Mouse (Mus musculus): Measurements from ENCODE around the gene Frk. TPM values are rescaled to one million over a fixed set of nuclear protein-coding genes. Genes with fewer than 3 reads are reported as not detected.
A peak's percentile ranks its signal among the peaks of the same experiment; 100 is the strongest.

Frk gene
- polyA plus RNA-seq, 2 experiments: 3.6 to 7.4 TPM

- Histone ChIP-seq H3K4me2 (replicated peaks; ENCODE audit: low read depth, low read length, severe bottlenecking) (no peak overlapping the region), H3K36me3 (ENCODE audit: control insufficient read depth, insufficient read depth, low read length) (no peaks in the 10 kb centered on the region), H3K9me3 (ENCODE audit: control insufficient read depth, low read length) (no peaks in the 10 kb centered on the region), H3K4me3 (replicated peaks; ENCODE audit: low read length) (no peak overlapping the region), H3K27ac (replicated peaks; ENCODE audit: low read depth, low read length) (no peak overlapping the region), H3K9ac (ENCODE audit: low read depth, low read length, severe bottlenecking) (no peak overlapping the region), H3K27me3 (ENCODE audit: control insufficient read depth, insufficient read depth, low read length) (no peaks in the 10 kb centered on the region), H3K4me1 (ENCODE audit: control insufficient read depth, insufficient read depth, low read length) (0 out of 2 replicates have a peak, but pooled peaks cover 6% of the 10 kb centered on the region)
- ATAC-seq (ENCODE audit: low FRiP score, low read depth) (no peak), DNase-seq (ENCODE audit: low spot score) (no peak)
- 57% methylated on average over 1 of the region's 1 CpGs for WGBS
- TF ChIP-seq POLR2A (IDR thresholded peaks at IDR 0.05; ENCODE audit: borderline replicate concordance, extremely low read depth, insufficient read depth, insufficient read length): no peak
These were observed 25.4 kb downstream of the Frk start for GRCm38 (mm10) chr10:34508593-34508992.

GRCm38 (mm10) chr10:34509256-34509655 is 26.1 kb downstream of the Frk start:
- H3K27me3 ChIP-seq (ENCODE audit: control insufficient read depth, insufficient read depth, low read length): no peaks in the 10 kb centered on the region
- H3K9ac ChIP-seq (ENCODE audit: low read depth, low read length, severe bottlenecking): no peak overlapping the region
- ATAC-seq (ENCODE audit: low FRiP score, low read depth) (no peak), DNase-seq (ENCODE audit: low spot score) (no peak)
- no peak overlapping the region for H3K27ac ChIP-seq (replicated peaks; ENCODE audit: low read depth, low read length)
- no peaks in the 10 kb centered on the region for H3K9me3 ChIP-seq (ENCODE audit: control insufficient read depth, low read length)
- no peak overlapping the region for H3K4me2 ChIP-seq (replicated peaks; ENCODE audit: low read depth, low read length, severe bottlenecking)
- H3K36me3 ChIP-seq (ENCODE audit: control insufficient read depth, insufficient read depth, low read length): no peaks in the 10 kb centered on the region
- TF ChIP-seq POLR2A (IDR thresholded peaks at IDR 0.05; ENCODE audit: borderline replicate concordance, extremely low read depth, insufficient read depth, insufficient read length): no peak
- 90% methylated on average over 2 of the region's 2 CpGs for WGBS
- no peak overlapping the region for H3K4me3 ChIP-seq (replicated peaks; ENCODE audit: low read length)
- H3K4me1 ChIP-seq (ENCODE audit: control insufficient read depth, insufficient read depth, low read length): 0 out of 2 replicates have a peak, but pooled peaks cover 6% of the 10 kb centered on the region

- no peak for ATAC-seq (ENCODE audit: low FRiP score, low read depth)
- TF ChIP-seq POLR2A (IDR thresholded peaks at IDR 0.05; ENCODE audit: borderline replicate concordance, extremely low read depth, insufficient read depth, insufficient read length): no peak
- Histone ChIP-seq H3K27ac (replicated peaks; ENCODE audit: low read depth, low read length) (no peak overlapping the region), H3K4me3 (replicated peaks; ENCODE audit: low read length) (no peak overlapping the region), H3K9me3 (ENCODE audit: control insufficient read depth, low read length) (no peaks in the 10 kb centered on the region), H3K4me2 (replicated peaks; ENCODE audit: low read depth, low read length, severe bottlenecking) (no peak overlapping the region), H3K4me1 (ENCODE audit: control insufficient read depth, insufficient read depth, low read length) (0 out of 2 replicates have a peak, but pooled peaks cover 6% of the 10 kb centered on the region), H3K9ac (ENCODE audit: low read depth, low read length, severe bottlenecking) (no peak overlapping the region), H3K36me3 (ENCODE audit: control insufficient read depth, insufficient read depth, low read length) (no peaks in the 10 kb centered on the region), H3K27me3 (ENCODE audit: control insufficient read depth, insufficient read depth, low read length) (no peaks in the 10 kb centered on the region)
- WGBS: 64% methylated on average over 3 of the region's 3 CpGs
- DNase-seq (ENCODE audit: low spot score): no peak
These were observed 28.0 kb downstream of the Frk start for GRCm38 (mm10) chr10:34511192-34511591.

GRCm38 (mm10) chr10:34512551-34512950 is 29.4 kb downstream of the Frk start:
- Histone ChIP-seq H3K9ac (ENCODE audit: low read depth, low read length, severe bottlenecking) (no peak overlapping the region), H3K27me3 (ENCODE audit: control insufficient read depth, insufficient read depth, low read length) (no peaks in the 10 kb centered on the region), H3K4me2 (replicated peaks; ENCODE audit: low read depth, low read length, severe bottlenecking) (no peak overlapping the region), H3K4me3 (replicated peaks; ENCODE audit: low read length) (no peak overlapping the region), H3K36me3 (ENCODE audit: control insufficient read depth, insufficient read depth, low read length) (no peaks in the 10 kb centered on the region), H3K9me3 (ENCODE audit: control insufficient read depth, low read length) (no peaks in the 10 kb centered on the region), H3K27ac (replicated peaks; ENCODE audit: low read depth, low read length) (no peak overlapping the region), H3K4me1 (ENCODE audit: control insufficient read depth, insufficient read depth, low read length) (0 out of 2 replicates have a peak, but pooled peaks cover 6% of the 10 kb centered on the region)
- TF ChIP-seq POLR2A (IDR thresholded peaks at IDR 0.05; ENCODE audit: borderline replicate concordance, extremely low read depth, insufficient read depth, insufficient read length): no peak
- ATAC-seq (ENCODE audit: low FRiP score, low read depth): no peak
- WGBS: 22% methylated on average over 4 of the region's 4 CpGs
- DNase-seq (ENCODE audit: low spot score): peak; percentile 3

- no peak overlapping the region for H3K4me2 ChIP-seq (replicated peaks; ENCODE audit: low read depth, low read length, severe bottlenecking)
- no peaks in the 10 kb centered on the region for H3K27me3 ChIP-seq (ENCODE audit: control insufficient read depth, insufficient read depth, low read length)
- no peak for DNase-seq (ENCODE audit: low spot score)
- no peaks in the 10 kb centered on the region for H3K9me3 ChIP-seq (ENCODE audit: control insufficient read depth, low read length)
- no peaks in the 10 kb centered on the region for H3K4me1 ChIP-seq (ENCODE audit: control insufficient read depth, insufficient read depth, low read length)
- H3K9ac ChIP-seq (ENCODE audit: low read depth, low read length, severe bottlenecking): no peak overlapping the region
- H3K27ac ChIP-seq (replicated peaks; ENCODE audit: low read depth, low read length): no peak overlapping the region
- no peak overlapping the region for H3K4me3 ChIP-seq (replicated peaks; ENCODE audit: low read length)
- no peaks in the 10 kb centered on the region for H3K36me3 ChIP-seq (ENCODE audit: control insufficient read depth, insufficient read depth, low read length)
- ATAC-seq (ENCODE audit: low FRiP score, low read depth): no peak
- WGBS: 78% methylated on average over 1 of the region's 1 CpGs
- no peak for TF ChIP-seq POLR2A (IDR thresholded peaks at IDR 0.05; ENCODE audit: borderline replicate concordance, extremely low read depth, insufficient read depth, insufficient read length)
These were observed 42.4 kb downstream of the Frk start for GRCm38 (mm10) chr10:34525598-34525997.

GRCm38 (mm10) chr10:34531766-34532165 is 48.6 kb downstream of the Frk start:
- H3K4me2 ChIP-seq (replicated peaks; ENCODE audit: low read depth, low read length, severe bottlenecking): no peak overlapping the region
- H3K4me1 ChIP-seq (ENCODE audit: control insufficient read depth, insufficient read depth, low read length): no peaks in the 10 kb centered on the region
- DNase-seq (ENCODE audit: low spot score) (no peak), ATAC-seq (ENCODE audit: low FRiP score, low read depth) (no peak)
- WGBS: 67% methylated on average over 1 of the region's 1 CpGs
- no peak overlapping the region for H3K4me3 ChIP-seq (replicated peaks; ENCODE audit: low read length)
- no peak overlapping the region for H3K9ac ChIP-seq (ENCODE audit: low read depth, low read length, severe bottlenecking)
- H3K36me3 ChIP-seq (ENCODE audit: control insufficient read depth, insufficient read depth, low read length): no peaks in the 10 kb centered on the region
- no peak overlapping the region for H3K27ac ChIP-seq (replicated peaks; ENCODE audit: low read depth, low read length)
- no peaks in the 10 kb centered on the region for H3K27me3 ChIP-seq (ENCODE audit: control insufficient read depth, insufficient read depth, low read length)
- no peak for TF ChIP-seq POLR2A (IDR thresholded peaks at IDR 0.05; ENCODE audit: borderline replicate concordance, extremely low read depth, insufficient read depth, insufficient read length)
- H3K9me3 ChIP-seq (ENCODE audit: control insufficient read depth, low read length): no peaks in the 10 kb centered on the region

Data from limb, embryonic 14.5 days (tissue).